Mouse (Mus musculus): ENCODE measurements around the gene Trem2.

DNA sequence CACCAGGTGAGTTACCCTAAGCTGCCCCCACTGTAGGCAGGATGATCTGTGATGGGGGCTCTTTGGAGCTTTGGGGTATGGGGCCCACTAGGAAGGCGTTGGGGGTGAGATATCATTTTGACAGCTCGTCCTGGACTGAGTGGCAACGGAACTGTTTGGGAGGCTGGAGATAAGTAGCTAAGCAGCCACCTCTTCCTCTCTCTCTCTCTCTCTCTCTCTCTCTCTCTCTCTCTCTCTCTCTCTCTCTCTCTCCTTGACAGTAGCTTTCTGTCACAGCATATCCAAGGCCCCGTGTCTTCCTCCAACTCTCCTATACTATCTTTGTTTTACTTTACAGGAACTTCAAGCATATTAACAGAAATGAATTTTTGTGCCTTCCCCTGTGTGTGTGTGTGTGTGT lies 14.3 kb downstream of the Trem2 start:
- TF ChIP-seq POLR2A (IDR thresholded peaks at IDR 0.05; ENCODE audit: extremely low read depth, insufficient read depth, low read length) = no peak
- TF ChIP-seq CTCF (IDR thresholded peaks at IDR 0.05; ENCODE audit: extremely low read depth, insufficient read depth, low read length) = no peak

Measured in cortical plate, adult 2 months (tissue).